ENCODE assay signal across 8 mouse cellular contexts in genomic region chr1:151497028-151497427, GRCm38 (mm10). TPM values are rescaled to one million over a fixed set of nuclear protein-coding genes. Genes with fewer than 3 reads are reported as not detected.
DNase-seq lines count a peak whose midpoint lies in the region; ATAC-seq lines count a peak whose summit lies in the region.

No protein-coding gene starts in this region.

- peaks cover 3% of the 10 kb centered on the region; the same call in 1 of the 2 replicates for H3K27me3 ChIP-seq in forebrain, embryonic 10.5 days (ENCODE audit: poor library complexity, severe bottlenecking)
- no peaks in the 10 kb centered on the region for H3K27me3 ChIP-seq in forebrain, embryonic 16.5 days (replicated peaks; ENCODE audit: control insufficient read depth, insufficient read depth, low read length)
- no peaks in the 10 kb centered on the region for H3K27me3 ChIP-seq in midbrain, embryonic 14.5 days (ENCODE audit: control insufficient read depth, insufficient read depth, low read length)
- H3K27me3 ChIP-seq in midbrain, embryonic 16.5 days (ENCODE audit: control insufficient read depth, insufficient read depth, low read depth, low read length): no peaks in the 10 kb centered on the region
- H3K27me3 ChIP-seq in heart, embryonic 12.5 days (replicated peaks): no peaks in the 10 kb centered on the region

- H3K4me3 ChIP-seq in forebrain, embryonic 10.5 days: no peak overlapping the region
- H3K4me3 ChIP-seq in forebrain, embryonic 16.5 days (replicated peaks; ENCODE audit: low read length): no peak overlapping the region
- H3K4me3 ChIP-seq in midbrain, embryonic 14.5 days (replicated peaks; ENCODE audit: low read depth, low read length): no peak overlapping the region
- H3K4me3 ChIP-seq in midbrain, embryonic 16.5 days (ENCODE audit: low read depth, low read length): no peak overlapping the region
- no peak overlapping the region for H3K4me3 ChIP-seq in heart, embryonic 12.5 days

- peaks cover 31% of the 10 kb centered on the region for H3K4me1 ChIP-seq in forebrain, embryonic 10.5 days
- H3K4me1 ChIP-seq in forebrain, embryonic 16.5 days (replicated peaks; ENCODE audit: control insufficient read depth, insufficient read depth, low read length): peaks cover 18% of the 10 kb centered on the region
- H3K4me1 ChIP-seq in midbrain, embryonic 14.5 days (ENCODE audit: control insufficient read depth, insufficient read depth, low read length): peaks cover 12% of the 10 kb centered on the region; the same call in 1 of the 2 replicates
- H3K4me1 ChIP-seq in midbrain, embryonic 16.5 days (ENCODE audit: control insufficient read depth, insufficient read depth, low read length): peaks cover 17% of the 10 kb centered on the region
- H3K4me1 ChIP-seq in heart, embryonic 12.5 days (replicated peaks): peaks cover 41% of the 10 kb centered on the region

- ATAC-seq in forebrain, embryonic 16.5 days: no peak
- ATAC-seq in midbrain, embryonic 14.5 days (ENCODE audit: low FRiP score, low TSS enrichment): no peak
- ATAC-seq in midbrain, embryonic 16.5 days: no peak
- no peak for ATAC-seq in heart, embryonic 12.5 days (ENCODE audit: insufficient number of reproducible peaks, low FRiP score)

- H3K4me2 ChIP-seq in forebrain, embryonic 16.5 days (ENCODE audit: low read length): no peak overlapping the region
- no peak overlapping the region for H3K4me2 ChIP-seq in midbrain, embryonic 14.5 days (ENCODE audit: low read length)
- no peak overlapping the region for H3K4me2 ChIP-seq in midbrain, embryonic 16.5 days (ENCODE audit: low read length)
- 0 out of 2 replicates have a peak overlapping the region, but pooled peaks have one; percentile 0 for H3K4me2 ChIP-seq in heart, embryonic 12.5 days

- H3K36me3 ChIP-seq in forebrain, embryonic 10.5 days (replicated peaks): peaks cover 9% of the 10 kb centered on the region
- no peaks in the 10 kb centered on the region for H3K36me3 ChIP-seq in forebrain, embryonic 16.5 days (ENCODE audit: control insufficient read depth, insufficient read depth)
- H3K36me3 ChIP-seq in midbrain, embryonic 14.5 days (ENCODE audit: control insufficient read depth, insufficient read depth, low read length): no peaks in the 10 kb centered on the region
- H3K36me3 ChIP-seq in midbrain, embryonic 16.5 days (ENCODE audit: control insufficient read depth, insufficient read depth, low read length): no peaks in the 10 kb centered on the region
- H3K36me3 ChIP-seq in heart, embryonic 12.5 days: no peaks in the 10 kb centered on the region

- no peak overlapping the region for H3K27ac ChIP-seq in forebrain, embryonic 10.5 days
- no peak overlapping the region for H3K27ac ChIP-seq in forebrain, embryonic 16.5 days (ENCODE audit: low read length)
- no peak overlapping the region for H3K27ac ChIP-seq in midbrain, embryonic 14.5 days (replicated peaks; ENCODE audit: low read depth, low read length)
- H3K27ac ChIP-seq in midbrain, embryonic 16.5 days (ENCODE audit: low read length): no peak overlapping the region
- H3K27ac ChIP-seq in heart, embryonic 12.5 days (ENCODE audit: poor library complexity, severe bottlenecking): no peak overlapping the region

- peak; percentile 22 for DNase-seq in forebrain, embryonic 10.5 days (ENCODE audit: extremely low spot score, low spot score)
- DNase-seq in midbrain, embryonic 14.5 days: peak; percentile 29
- peak; percentile 50 for DNase-seq in adrenal gland, postnatal 25 days
- peak; percentile 53 to 70 for DNase-seq in lung, postnatal 4 days
- peak; percentile 72 for DNase-seq in thymus, postnatal 14 days

- H3K9me3 ChIP-seq in forebrain, embryonic 10.5 days: no peaks in the 10 kb centered on the region
- H3K9me3 ChIP-seq in forebrain, embryonic 16.5 days (ENCODE audit: control insufficient read depth, low read length): no peaks in the 10 kb centered on the region
- no peaks in the 10 kb centered on the region for H3K9me3 ChIP-seq in midbrain, embryonic 14.5 days (ENCODE audit: control insufficient read depth, low read length)
- H3K9me3 ChIP-seq in midbrain, embryonic 16.5 days (replicated peaks; ENCODE audit: control insufficient read depth, low read length, poor library complexity, severe bottlenecking): no peaks in the 10 kb centered on the region
- no peaks in the 10 kb centered on the region for H3K9me3 ChIP-seq in heart, embryonic 12.5 days (replicated peaks)

- no peak overlapping the region for H3K9ac ChIP-seq in forebrain, embryonic 16.5 days (replicated peaks; ENCODE audit: low read depth, low read length)
- H3K9ac ChIP-seq in midbrain, embryonic 14.5 days (replicated peaks; ENCODE audit: low read length): no peak overlapping the region
- no peak overlapping the region for H3K9ac ChIP-seq in midbrain, embryonic 16.5 days (ENCODE audit: low read depth, low read length)
- no peak overlapping the region for H3K9ac ChIP-seq in heart, embryonic 12.5 days

- WGBS in forebrain, embryonic 10.5 days: 89% methylated on average over 8 of the region's 8 CpGs
- 84% methylated on average over 8 of the region's 8 CpGs for WGBS in forebrain, embryonic 16.5 days
- 89% methylated on average over 8 of the region's 8 CpGs for WGBS in midbrain, embryonic 14.5 days
- 89% methylated on average over 8 of the region's 8 CpGs for WGBS in midbrain, embryonic 16.5 days
- 82% methylated on average over 8 of the region's 8 CpGs for WGBS in heart, embryonic 12.5 days

RNA-seq across cellular contexts. Expression of gene Rnf2, which starts 3.7 kb away (rescaled TPM):
- polyA plus RNA-seq in forebrain, embryonic 10.5 days (2016; fragmentation: Nextera tagmentation; extraction: Ambion mirVana): 115 and 118 TPM in 2 replicates
- polyA plus RNA-seq in forebrain, embryonic 16.5 days (2015; fragmentation: Nextera tagmentation; extraction: Ambion mirVana): 115 and 118 TPM in 2 replicates
- 137 and 151 TPM in 2 replicates for polyA plus RNA-seq in midbrain, embryonic 14.5 days (2014; fragmentation: Nextera tagmentation; extraction: Ambion mirVana)
- polyA plus RNA-seq in midbrain, embryonic 16.5 days (2015; fragmentation: Nextera tagmentation; extraction: Ambion mirVana): 106 and 118 TPM in 2 replicates
- total RNA-seq in adrenal gland, postnatal 25 days (2021): 57.3 and 59.0 TPM in 2 replicates
- 83.1 and 83.6 TPM in 2 replicates for polyA plus RNA-seq in heart, embryonic 12.5 days (2016; fragmentation: Nextera tagmentation; extraction: Ambion mirVana)

Comparison
In these comparisons a context has a peak if more than half of its experiments do, and no peak if none do; other contexts are left out.
1. DNase-seq: peak in every context shown above with its lines; median percentile 72 in thymus, postnatal 14 days; 62 in lung, postnatal 4 days; 50 in adrenal gland, postnatal 25 days; 29 in midbrain, embryonic 14.5 days; 22 in forebrain, embryonic 10.5 days.